Mouse (Mus musculus) gastrocnemius, postnatal 4 days (tissue): Measurements from ENCODE around the gene Eya2. TPM values are rescaled to one million over a fixed set of nuclear protein-coding genes. Genes with fewer than 3 reads are reported as not detected.

ENCODE experiments used
- DNase-seq, 2 experiments: peaks; one replicate each; pipeline ENCODE4 v3.0.0; 2021 to 2022; ENCODE audit warnings: low spot score in 2 of 2, mixed read lengths in 2 of 2
- total RNA-seq, 2 experiments: library from RNA; stranded (reverse); gene quantifications; 2 replicates each; pipeline ENCODE4 v1.2.3; 2021

The Eya2 gene
- total RNA-seq, 2 experiments from 2014 or later, result 6.0 to 15.0 TPM

GRCm38 (mm10) chr2:165643596-165643995 lies 48.8 kb downstream of the Eya2 start:
- DNase-seq, result no peak

DNA sequence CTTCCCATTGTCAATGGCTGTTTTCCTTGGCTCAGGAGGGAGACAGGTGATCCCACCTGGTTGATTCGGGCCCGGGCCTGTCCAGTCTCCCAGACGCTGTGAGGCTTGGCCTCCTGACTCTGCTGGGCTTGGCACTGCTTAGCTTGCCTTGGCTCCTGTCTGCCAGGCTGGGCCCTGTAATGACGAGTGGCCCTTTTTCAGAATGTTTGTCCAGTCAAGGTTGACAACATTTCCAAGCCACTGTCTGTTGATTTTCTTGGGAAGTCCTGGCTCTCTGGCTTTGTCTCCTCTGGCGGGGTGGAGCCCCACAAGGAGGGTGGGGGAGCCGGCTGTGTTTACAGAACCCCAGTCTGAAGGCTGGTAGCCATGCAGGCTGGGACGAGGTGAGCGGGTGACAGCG lies 49.2 kb downstream of the Eya2 start:
- no peak for DNase-seq

DNA sequence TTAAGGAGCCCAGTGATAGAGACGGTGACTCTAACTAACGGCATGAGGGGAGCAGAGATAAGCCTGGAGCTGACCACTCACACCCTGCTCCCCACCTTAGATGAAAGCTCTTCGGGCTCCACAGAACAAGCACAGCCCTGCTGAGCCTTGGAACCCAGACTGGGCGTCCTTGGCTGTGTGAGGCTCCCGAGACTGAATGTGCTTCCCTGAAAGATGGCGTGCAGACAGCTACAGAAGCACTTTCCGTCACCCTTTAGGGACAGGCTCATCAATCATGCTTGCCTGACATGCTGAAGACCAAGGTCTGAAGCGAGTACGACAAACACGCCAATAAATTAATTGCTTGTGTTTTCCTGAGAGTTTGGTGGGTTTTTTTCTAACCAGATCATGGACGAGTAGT lies 56.2 kb downstream of the Eya2 start:
- DNase-seq, result no peak

DNA sequence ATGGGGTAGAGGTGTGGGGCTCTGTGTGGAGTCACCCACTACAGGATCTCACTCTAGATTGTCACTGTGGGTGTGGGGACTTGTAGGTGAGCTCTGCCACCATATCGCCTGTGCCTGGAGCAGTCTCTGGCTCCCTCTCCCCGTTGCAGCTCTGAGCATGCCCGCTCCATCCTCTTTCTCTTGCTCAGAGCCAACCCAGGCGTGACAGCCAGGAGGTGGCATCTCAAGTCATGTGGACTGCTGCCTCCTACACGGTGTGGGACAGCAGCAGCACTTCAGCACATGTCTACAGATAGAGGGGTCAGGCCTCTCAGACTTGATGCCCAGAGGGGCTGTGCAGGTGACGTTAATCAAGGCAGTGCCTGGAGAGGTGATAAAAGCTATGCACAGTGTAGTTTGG lies 57.4 kb downstream of the Eya2 start:
- no peak for DNase-seq

GRCm38 (mm10) chr2:165653001-165653921 lies 58.4 kb downstream of the Eya2 start:
- peak; percentile 42 to 73 for DNase-seq

DNA sequence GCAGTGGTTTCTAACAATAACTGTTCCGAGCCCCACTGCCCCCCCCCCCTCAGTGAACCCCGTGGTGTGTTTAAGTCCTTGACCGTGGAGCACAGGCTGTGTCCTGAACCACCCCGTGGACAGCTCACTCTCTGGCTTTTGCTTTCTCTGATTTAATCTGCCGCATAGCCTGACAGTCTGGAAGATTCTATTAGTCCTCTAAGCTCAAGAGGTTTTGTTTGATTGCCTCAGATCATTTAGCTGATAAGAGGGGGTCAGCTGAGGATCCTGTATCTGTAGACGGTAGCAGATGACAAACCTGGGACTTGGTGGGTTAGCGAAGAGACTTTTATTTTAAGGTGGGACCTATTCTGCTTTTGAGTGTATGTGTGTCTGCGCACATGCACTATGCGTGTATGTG lies 59.3 kb downstream of the Eya2 start:
- no peak for DNase-seq

GRCm38 (mm10) chr2:165654696-165655491 lies 60.1 kb downstream of the Eya2 start:
- no peak for DNase-seq

DNA sequence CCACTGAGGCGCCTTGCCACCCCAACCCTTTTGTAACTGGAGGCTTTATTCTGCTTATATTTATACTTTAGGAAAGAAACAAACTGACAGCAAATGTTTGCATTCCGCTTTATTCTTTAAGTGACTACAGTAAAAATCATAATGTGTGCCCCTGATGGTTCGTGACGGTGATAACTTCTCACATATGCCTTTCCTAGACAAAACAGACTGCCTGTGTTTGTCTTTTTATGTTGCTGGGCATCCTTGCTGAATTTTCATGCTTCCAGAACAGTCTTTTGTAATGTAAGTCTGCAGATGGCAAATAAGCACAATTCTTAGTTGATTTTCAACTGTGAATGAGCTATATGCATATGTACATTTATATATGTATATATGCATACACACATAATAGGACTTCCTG lies 61.7 kb downstream of the Eya2 start:
- no peak for DNase-seq

DNA sequence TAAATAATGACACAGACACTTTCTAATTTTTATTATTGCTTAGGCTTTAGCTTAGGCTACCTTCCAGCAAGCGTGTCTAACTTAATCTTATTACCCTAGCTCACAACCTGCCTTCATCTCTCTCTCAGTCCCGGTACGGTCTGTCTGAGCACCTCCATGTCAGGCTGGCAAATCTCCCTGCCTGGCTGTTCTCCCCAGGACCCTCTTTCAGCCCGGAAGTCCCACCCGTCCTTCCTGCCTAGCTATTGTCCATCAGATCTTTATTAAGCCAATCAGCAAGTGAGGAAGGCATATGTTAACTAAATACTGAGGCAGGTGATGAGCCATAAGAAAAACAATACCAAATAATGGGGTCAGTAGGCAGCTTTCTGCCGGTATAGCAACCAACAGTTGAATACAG lies 62.1 kb downstream of the Eya2 start:
- DNase-seq, result no peak

GRCm38 (mm10) chr2:165659552-165659951 lies 64.7 kb downstream of the Eya2 start:
- no peak for DNase-seq

GRCm38 (mm10) chr2:165663266-165663665 lies 68.4 kb downstream of the Eya2 start:
- no peak for DNase-seq

GRCm38 (mm10) chr2:165664648-165665047 lies 69.8 kb downstream of the Eya2 start:
- DNase-seq, result no peak

DNA sequence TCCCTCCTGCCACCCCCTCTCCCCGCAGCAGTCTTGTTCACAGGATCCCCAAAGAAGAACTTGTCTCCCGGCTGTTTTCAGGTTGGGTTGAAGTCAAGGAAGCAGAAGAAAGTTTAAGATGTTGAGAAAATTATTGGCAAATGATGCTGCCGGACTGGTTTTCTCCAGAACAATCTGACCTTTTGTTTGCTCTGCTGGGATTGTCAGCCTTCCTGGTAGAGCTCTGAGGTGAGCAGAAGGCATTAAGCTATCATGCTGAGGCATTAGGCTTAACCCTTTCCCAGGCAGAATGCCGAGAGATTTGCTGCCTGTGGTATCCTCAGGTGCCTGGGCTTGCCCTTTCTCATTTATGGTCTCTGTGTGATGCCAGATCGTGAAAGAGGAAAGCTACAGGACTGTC lies 70.3 kb downstream of the Eya2 start:
- DNase-seq, result no peak

DNA sequence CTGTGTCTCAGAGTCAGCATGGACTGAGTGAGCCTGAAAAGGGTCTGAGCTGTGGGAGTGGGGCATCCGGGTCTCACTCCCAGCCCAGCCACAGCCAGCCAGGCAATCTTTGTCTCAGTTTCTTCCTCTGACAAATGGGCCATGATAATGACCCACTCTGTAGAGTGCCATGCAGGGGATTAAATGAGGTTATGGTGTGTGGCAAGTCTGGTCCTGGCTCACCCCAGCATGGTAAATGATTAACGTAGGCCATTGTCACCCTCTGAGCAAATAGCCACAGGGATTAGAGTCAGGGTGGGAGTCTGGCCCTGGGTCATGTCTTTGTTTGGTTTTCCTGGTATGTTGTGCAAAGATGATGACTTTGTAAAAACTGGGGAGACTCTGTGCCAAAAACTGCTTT lies 72.3 kb downstream of the Eya2 start:
- DNase-seq, result no peak

DNA sequence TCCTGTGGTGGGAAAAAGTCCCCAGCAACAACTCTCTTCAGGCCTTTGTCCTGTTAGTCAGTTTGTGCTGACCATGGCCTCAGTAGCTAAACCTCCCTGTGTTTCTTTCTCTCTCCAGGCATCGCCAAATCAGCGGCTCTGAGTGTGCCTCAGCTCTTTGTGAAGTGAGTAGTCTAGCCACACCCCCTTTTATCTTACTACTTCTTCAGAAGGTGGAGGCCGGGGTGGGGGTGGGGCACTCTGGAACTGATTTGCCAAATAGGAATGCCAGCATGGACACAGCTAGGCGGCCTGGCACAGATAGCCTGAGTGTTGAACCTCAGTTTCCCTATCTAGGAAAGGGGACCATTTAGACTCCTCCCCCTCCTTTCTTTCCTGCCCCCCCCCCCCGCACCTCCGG lies 87.9 kb downstream of the Eya2 start:
- no peak for DNase-seq

DNA sequence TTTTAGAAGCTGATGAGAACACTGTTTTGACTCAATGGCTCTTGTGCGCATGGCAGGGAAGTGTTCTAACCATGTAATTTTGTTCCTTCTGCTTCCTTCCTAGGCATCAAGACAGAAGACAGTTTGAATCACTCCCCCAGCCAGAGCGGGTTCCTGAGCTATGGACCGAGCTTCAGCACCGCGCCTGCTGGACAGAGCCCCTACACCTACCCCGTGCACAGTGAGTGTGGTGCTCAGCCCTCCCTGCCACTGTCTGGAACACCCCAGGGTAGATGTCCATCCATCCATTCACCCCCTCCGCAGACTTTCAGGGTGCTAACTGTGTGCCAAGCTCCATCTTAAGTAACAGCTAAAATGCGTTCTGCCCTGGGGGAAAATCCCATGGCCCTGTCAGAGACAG lies 92.7 kb downstream of the Eya2 start:
- DNase-seq, result no peak

GRCm38 (mm10) chr2:165688896-165689295 lies 94.1 kb downstream of the Eya2 start:
- no peak for DNase-seq

DNA sequence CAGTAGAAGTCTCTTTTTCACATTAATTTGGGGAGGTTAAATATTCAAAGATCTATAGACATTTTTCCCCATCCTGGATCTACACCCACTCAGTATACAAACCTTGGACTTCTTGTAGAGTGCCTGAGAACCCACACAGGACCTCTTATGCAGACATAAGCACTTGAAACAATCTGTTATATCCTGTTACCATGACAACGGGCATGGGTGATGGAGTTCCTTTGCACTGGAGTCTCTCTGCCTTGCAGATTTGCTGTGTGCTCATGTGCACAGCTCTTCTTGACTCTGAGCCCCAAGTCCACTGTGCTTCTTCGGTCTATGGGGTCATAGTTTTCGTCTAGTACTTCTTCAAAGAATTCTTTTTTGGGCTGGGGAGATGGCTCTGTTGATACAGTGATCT lies 96.2 kb downstream of the Eya2 start:
- no peak for DNase-seq

GRCm38 (mm10) chr2:165692944-165693660 lies 98.3 kb downstream of the Eya2 start:
- peak; percentile 44 to 68 for DNase-seq

DNA sequence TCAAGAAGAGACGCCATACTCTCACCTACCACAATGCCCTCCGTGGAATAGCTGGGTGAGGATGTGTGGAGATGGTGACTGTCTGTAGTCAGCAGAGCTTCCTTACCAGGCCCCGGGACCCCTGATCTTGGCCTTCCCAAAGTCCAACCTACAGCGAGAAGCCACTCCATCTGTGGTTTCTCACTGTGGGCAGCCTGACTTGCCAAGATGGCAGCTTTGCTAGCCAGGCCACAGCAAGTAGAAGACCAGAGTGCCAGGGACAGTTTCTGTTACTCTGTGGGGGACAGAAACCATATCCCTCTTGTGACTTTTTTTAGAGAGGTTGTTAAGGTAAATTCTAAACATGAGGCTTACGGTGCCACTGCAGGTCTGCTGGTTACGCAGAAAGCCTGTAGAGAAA lies 99.9 kb downstream of the Eya2 start:
- DNase-seq, result no peak

DNA sequence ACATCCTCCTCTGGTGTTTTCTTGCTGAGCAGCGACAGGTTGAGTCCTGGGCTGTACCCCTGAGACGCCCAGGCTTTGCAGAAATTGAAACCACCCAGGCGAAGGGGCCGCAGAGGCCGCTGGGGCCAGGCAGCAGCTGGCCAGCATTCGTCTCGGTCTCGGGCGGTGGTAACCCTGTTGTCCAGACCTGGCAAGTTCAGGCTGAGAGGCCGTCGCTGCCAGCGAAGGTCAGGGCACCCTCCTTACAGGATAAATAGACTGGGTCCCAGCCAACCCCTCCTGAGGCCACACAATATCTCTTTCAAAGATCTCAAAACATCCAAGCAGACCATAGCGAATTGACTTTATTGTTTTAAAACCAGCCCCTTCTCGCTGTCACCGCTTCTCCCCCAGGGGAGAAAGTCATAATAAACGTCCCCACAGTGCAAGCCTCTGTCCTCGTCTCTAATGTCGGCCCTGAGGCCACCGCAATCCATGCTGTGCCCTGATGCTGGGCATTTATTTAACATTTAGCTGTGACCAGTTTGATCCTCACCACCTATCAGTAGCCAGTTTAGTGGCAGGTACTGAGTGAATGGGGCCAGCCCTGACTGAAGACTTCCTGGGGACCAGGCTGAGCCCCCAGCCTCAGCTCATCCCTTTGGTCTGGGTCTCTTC lies 105.5 kb downstream of the Eya2 start:
- peak in 1 of 2 experiments; percentile 45 for DNase-seq
